Mouse (Mus musculus) colon, adult 2 months (tissue): Measurements from ENCODE around the gene Gm28048. TPM values are rescaled to one million over a fixed set of nuclear protein-coding genes. Genes with fewer than 3 reads are reported as not detected.

ENCODE experiments used
- polyA plus RNA-seq: library from polyadenylated mRNA; depleted of rRNA; stranded (reverse); fragments of >200 nt; gene quantifications from 2 replicates; pipeline ENCODE4 v1.2.3, GENCODE M21; 2012; rRNA removed

The Gm28048 gene
- not detected in 2 replicates for polyA plus RNA-seq

GRCm38 (mm10) chr11:22981984-22982757 is at the start of gene Gm28048, which contains the start of gene Commd1:
TSS of gene Gm28048 (minus strand) at chr11:22982090.
TSS of gene Commd1 (minus strand) at chr11:22982382.

DNA sequence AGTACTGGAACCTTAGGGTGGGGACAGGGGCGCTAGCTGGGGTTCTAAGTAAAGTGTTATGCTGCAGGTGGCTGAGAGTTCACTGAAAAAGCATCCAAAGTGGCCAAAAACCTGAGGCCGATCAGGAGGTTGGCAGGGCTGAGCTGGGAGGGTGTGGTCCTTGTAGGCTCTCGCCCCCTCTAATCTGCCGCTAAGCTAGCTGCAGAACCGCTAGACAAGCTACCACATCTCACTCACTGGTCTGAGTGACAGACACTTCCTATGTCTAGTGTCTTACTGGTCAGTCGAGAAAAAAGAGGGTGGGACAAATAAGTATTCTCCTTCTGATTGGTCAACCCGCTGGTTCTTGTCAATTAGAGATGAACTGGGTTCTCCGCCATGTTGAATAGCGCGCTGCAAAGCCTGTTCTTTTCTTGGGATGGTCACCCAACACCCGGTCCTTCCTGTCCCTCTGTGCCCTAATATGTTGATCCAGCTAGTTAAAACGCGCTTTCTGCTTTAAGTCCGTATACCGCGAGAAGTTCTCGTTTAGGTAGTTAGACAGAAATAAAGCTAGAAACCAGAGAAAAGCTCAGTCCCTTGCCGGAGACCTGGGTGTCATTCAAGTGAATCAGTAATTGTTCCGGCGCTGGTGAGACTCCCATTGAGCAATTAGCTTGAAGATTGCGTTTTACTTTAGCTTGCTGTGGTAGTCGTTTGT is 25.7 kb upstream of the Gm28048 start, which contains the start of gene Fam161a:
Gene Fam161a, plus strand, starts transcription at position 51 of the 700 bp plus-strand sequence.

DNA sequence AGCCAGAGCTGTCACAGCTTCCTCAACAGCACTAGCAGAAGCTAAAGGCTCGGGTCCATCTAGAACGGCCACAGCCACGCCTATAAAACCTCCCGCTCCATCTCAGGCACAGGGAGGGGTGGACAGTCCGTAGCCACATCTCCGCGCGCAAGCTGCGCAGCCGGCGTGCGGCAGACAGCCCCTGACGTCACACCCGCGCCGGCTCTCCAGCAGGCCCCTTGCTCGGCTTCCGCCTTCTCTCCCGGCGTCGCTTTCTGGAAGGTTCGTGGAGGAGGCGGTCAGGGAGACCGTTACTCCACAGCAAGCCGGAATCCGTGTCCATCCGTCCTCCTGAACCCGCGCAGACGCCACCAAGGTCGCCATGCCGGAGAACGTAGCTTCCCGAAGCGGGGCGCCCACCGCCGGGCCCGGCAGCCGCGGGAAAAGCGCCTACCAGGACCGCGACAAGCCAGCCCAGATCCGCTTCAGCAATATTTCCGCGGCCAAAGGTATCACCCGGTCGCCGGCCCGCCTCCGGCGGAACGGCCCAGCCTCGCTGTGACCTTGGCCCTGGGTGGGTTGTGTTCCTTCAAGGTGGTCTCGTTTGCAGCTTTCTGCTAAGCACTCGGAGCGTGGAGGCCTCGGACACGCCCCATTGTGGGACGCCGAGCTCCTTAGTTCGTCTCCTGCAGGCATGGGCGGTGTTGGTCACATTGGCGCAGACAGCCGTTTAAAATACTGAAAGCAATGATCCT is 8.7 kb upstream of the Gm28048 start, which contains the start of gene Cct4:
Gene Cct4, plus strand, starts transcription at position 127 of the 734 bp plus-strand sequence.

GRCm38 (mm10) chr11:22971835-22972709 is 9.8 kb downstream of the Gm28048 start, which contains the start of gene Zrsr1:
TSS of gene Zrsr1 (plus strand) at chr11:22972005.

DNA sequence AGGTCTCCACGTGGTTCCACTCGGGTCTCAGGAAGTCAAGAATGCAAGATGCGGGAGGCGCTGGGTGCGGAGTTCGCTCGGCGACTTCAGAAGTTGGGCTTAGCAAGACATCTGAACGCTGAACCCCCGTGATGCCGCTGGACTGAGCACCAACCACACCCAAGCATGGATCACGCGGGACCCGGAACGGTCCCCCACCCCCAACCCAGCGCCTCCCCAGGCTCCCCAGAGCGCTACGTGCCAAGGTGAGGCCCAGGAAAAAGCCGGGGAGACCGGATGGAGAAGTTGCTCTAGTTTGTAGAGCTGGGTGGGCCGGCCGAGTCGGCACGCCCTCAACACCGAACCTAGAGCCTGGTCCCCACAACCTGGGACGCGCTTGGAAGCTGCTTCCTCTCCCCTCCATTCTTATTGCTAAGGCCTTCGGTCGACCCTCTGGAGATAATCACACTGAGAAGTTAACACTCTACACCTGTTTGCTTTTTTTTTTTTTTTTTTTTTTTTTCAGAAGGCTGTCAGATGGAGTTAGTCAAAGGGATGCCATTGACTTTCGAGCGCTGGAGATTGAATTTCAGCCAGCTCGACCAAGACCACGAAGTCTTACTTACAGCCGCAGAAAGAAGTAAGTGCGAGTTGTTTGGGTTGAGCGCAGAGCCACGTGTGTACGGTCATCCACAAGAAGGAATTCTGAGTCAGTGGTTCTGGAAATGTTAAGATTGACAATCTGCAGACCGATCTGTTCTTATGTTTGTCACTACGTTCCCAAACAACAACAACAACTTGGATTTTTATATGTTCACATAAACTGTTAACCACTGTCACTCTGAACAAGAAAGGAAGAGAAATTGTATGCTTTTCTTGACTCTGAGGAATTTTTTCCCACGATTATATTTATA is 121.3 kb downstream of the Gm28048 start, which contains the start of gene B3gnt2:
Gene B3gnt2, minus strand, starts transcription at position 627 of the 893 bp plus-strand sequence.

Other genes with a start within 250 kb of the Gm28048 start
- 26.7 and 33.4 TPM in 2 replicates for gene B3gnt2, start 121.1 kb downstream of the Gm28048 start, polyA plus RNA-seq
- gene Zrsr1, start 10.1 kb downstream of the Gm28048 start, polyA plus RNA-seq: 5.2 and 5.4 TPM in 2 replicates
- 5.7 and 7.8 TPM in 2 replicates for gene Commd1, start 292 bp upstream of the Gm28048 start, polyA plus RNA-seq
- 246 and 269 TPM in 2 replicates for gene Cct4, start 8.4 kb upstream of the Gm28048 start, polyA plus RNA-seq
- 1.4 and 1.5 TPM in 2 replicates for gene Fam161a, start 25.4 kb upstream of the Gm28048 start, polyA plus RNA-seq